Mouse (Mus musculus): Measurements from ENCODE around the gene Bdp1. TPM values are rescaled to one million over a fixed set of nuclear protein-coding genes. Genes with fewer than 3 reads are reported as not detected.

Bdp1 gene
- total and polyA plus RNA-seq, 3 experiments: 19.7 to 73.2 (median 27.2) TPM

DNA sequence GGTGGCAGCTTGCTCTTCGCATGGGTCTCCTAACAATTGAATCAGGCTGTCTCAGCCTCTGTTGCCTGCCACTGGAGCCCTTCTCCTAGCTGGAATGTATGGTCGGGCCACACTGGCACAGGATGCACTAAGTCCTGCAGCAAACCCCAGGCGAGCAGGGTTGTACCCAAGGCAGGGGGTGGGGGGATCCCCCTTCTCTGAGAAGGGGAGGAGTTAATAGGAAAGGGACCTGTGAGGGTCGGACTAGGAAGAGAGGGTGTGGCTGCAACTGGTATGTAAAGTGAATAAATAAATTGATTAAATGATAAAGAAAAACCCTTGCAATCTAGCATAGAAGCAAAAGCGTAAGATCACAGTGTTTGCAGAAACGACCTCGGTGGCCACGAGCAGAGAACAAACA is 32.4 kb downstream of the Bdp1 start:
- Histone ChIP-seq H3K27me3 (ENCODE audit: control insufficient read depth in 1 of 2, insufficient read depth in 2 of 2, low read length in 2 of 2) (no peaks in the 10 kb centered on the region), H3K4me1 (ENCODE audit: control insufficient read depth in 1 of 2, insufficient read depth in 2 of 2, low read length in 2 of 2) (peaks cover 0 to 10% of the 10 kb centered on the region in 2 experiments; a peak in 3 of 4 replicates), H3K79me2 (ENCODE audit: control insufficient read depth, insufficient read depth, low read length, poor library complexity) (no peaks in the 10 kb centered on the region), H3K4me3 (ENCODE audit: control insufficient read depth in 1 of 2, insufficient read depth in 1 of 2, low read depth in 2 of 2, low read length in 2 of 2) (no peak overlapping the region), H3K36me3 (ENCODE audit: control insufficient read depth in 1 of 2, insufficient read depth in 2 of 2, low read length in 2 of 2) (peaks cover 17 to 61% of the 10 kb centered on the region in 2 experiments), H3K9ac (ENCODE audit: control insufficient read depth, low read depth, low read length, poor library complexity, severe bottlenecking) (no peak overlapping the region), H3K9me3 (replicated peaks; ENCODE audit: insufficient read depth, low read length) (no peaks in the 10 kb centered on the region), H3K27ac (ENCODE audit: control insufficient read depth, low read depth, low read length) (no peak overlapping the region)
- no peak for DNase-seq (ENCODE audit: low read depth, low spot score)
- TF ChIP-seq SMC3 (IDR thresholded peaks at IDR 0.05; ENCODE audit: low read depth, low read length): no peak
- no peak for TF ChIP-seq NRF1 (IDR thresholded peaks at IDR 0.05; ENCODE audit: insufficient read depth, low read depth, low read length, poor library complexity, severe bottlenecking)
- TF ChIP-seq TBP (IDR thresholded peaks at IDR 0.05; ENCODE audit: low read depth, low read length): no peak
- TF ChIP-seq MEF2A (IDR thresholded peaks at IDR 0.05; ENCODE audit: extremely low read depth, insufficient replicate concordance, low read depth, low read length, poor library complexity, severe bottlenecking): no peak

DNA sequence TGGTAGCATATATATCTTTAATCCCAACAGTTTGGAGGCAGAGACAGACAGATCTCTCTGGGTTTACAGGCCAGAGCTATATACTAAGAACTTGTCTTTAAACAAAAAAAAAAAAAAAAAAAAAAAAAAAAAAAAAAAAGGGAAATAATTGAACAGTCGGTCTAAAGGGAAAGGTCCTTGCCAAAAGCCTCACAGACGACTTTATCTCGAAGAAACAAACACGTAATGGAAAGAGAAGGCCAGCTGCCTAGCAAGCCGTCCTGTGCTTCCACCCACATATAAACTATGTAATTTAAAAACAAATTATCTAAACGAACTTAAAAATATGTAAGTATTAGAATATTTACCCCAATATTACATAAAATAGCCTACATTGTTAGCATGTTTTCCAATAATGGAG is 36.0 kb downstream of the Bdp1 start:
- no peak for TF ChIP-seq MAZ (IDR thresholded peaks at IDR 0.05; ENCODE audit: low read depth, low read length)
- TF ChIP-seq ZNF384 (IDR thresholded peaks at IDR 0.05; ENCODE audit: low read depth, low read length): peak; percentile 98
- TF ChIP-seq MXI1 (IDR thresholded peaks at IDR 0.05; ENCODE audit: low read depth, low read length): 0 out of 2 replicates have a peak, but pooled peaks have one; percentile 12
- TF ChIP-seq ZKSCAN1 (IDR thresholded peaks at IDR 0.05; ENCODE audit: low read depth, low read length): no peak; the same call in 1 of the 2 replicates
- TF ChIP-seq GABPA (IDR thresholded peaks at IDR 0.05; ENCODE audit: low read depth, low read length): no peak
- TF ChIP-seq GATA1 (IDR thresholded peaks at IDR 0.05; ENCODE audit: low read depth, low read length): peak; percentile 64
- peak; percentile 73 for TF ChIP-seq SIN3A (IDR thresholded peaks at IDR 0.05; ENCODE audit: low read length)
- peak; percentile 33 to 40; a peak in 2 of 4 replicates for TF ChIP-seq EP300 (IDR thresholded peaks at IDR 0.05; ENCODE audit: low read depth in 1 of 2, low read length in 2 of 2)
- no peak for TF ChIP-seq HCFC1 (IDR thresholded peaks at IDR 0.05; ENCODE audit: low read depth, low read length)
- TF ChIP-seq TCF12 (IDR thresholded peaks at IDR 0.05; ENCODE audit: low read depth, low read length): peak; percentile 52; the same call in 1 of the 2 replicates
- peak; percentile 88 for TF ChIP-seq ETS1 (IDR thresholded peaks at IDR 0.05; ENCODE audit: low read depth, low read length)
- Histone ChIP-seq H3K4me1 (ENCODE audit: control insufficient read depth in 1 of 2, insufficient read depth in 2 of 2, low read length in 2 of 2) (peaks cover 0 to 10% of the 10 kb centered on the region in 2 experiments; a peak in 3 of 4 replicates), H3K9me3 (replicated peaks; ENCODE audit: insufficient read depth, low read length) (no peaks in the 10 kb centered on the region), H3K9ac (ENCODE audit: control insufficient read depth, low read depth, low read length, poor library complexity, severe bottlenecking) (no peak overlapping the region), H3K79me2 (ENCODE audit: control insufficient read depth, insufficient read depth, low read length, poor library complexity) (no peaks in the 10 kb centered on the region), H3K4me3 (ENCODE audit: control insufficient read depth in 1 of 2, insufficient read depth in 1 of 2, low read depth in 2 of 2, low read length in 2 of 2) (peak overlapping the region in 1 of 2 experiments; percentile 26; a peak in 1 of 4 replicates), H3K27me3 (ENCODE audit: control insufficient read depth in 1 of 2, insufficient read depth in 2 of 2, low read length in 2 of 2) (no peaks in the 10 kb centered on the region), H3K36me3 (ENCODE audit: control insufficient read depth in 1 of 2, insufficient read depth in 2 of 2, low read length in 2 of 2) (peaks cover 16 to 60% of the 10 kb centered on the region in 2 experiments), H3K27ac (ENCODE audit: control insufficient read depth, low read depth, low read length) (no peak overlapping the region)
- DNase-seq (ENCODE audit: low read depth, low spot score): peak; percentile 86
